Mouse (Mus musculus): ENCODE data around the gene Atp5c1.

Atp5c1 gene

GRCm38 (mm10) chr2:10080310-10081010 is at the start of gene Atp5c1, which contains the start of gene Kin:
Gene Atp5c1 (minus strand): TSS chr2:10080510.
Gene Kin (plus strand): TSS chr2:10080593.
- DNase-seq (ENCODE audit: low read depth, low spot score), result peak; percentile 93

DNA sequence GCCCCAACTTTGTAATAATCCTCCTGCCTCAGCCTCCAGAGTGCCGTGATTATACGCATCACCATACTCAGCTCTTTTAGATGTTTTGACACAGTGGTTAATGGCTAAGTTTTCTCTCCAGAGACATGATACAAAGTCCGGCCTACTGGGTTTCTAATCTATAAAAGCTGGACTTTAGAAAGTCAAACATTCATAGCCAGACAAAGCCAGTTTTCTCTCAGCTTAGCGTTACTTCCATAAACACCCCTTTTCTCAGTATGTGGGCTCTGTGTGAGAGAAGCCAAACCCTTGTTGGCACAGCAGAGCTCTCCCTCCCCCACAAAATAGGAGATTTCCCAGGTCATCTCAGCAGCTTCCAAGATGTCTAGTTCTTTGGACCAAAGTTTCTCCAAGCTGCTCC is 48.3 kb upstream of the Atp5c1 start:
- DNase-seq (ENCODE audit: low read depth, low spot score), result no peak

- DNase-seq (ENCODE audit: low read depth, low spot score), result no peak
Observed at GRCm38 (mm10) chr2:10127471-10127870, 47.2 kb upstream of the Atp5c1 start.

- DNase-seq (ENCODE audit: low read depth, low spot score), result no peak
Observed at GRCm38 (mm10) chr2:10126122-10126521, 45.8 kb upstream of the Atp5c1 start.

DNA sequence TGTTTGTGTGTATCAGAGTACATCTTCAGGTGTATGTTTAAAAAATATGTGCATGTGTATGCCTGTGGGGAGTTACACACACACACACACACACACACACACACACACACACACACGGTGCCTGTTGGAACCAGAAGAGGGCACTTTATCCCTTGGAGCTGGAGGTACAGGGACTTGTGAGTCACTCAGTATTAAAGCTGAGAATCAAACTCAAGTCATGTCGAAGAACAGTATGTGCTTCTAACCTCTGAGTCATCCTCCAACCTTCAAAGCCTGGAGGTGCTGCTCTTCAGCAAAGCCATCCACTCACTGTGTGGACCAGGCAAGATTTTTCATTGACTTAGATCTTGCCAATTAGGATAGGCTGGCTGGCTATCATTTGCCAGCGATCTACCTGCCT is 41.5 kb upstream of the Atp5c1 start:
- DNase-seq (ENCODE audit: low read depth, low spot score), result no peak

- no peak for DNase-seq (ENCODE audit: low read depth, low spot score)
Observed at GRCm38 (mm10) chr2:10119276-10119675, 39.0 kb upstream of the Atp5c1 start.

- no peak for DNase-seq (ENCODE audit: low read depth, low spot score)
Observed at GRCm38 (mm10) chr2:10118751-10119150, 38.4 kb upstream of the Atp5c1 start.

DNA sequence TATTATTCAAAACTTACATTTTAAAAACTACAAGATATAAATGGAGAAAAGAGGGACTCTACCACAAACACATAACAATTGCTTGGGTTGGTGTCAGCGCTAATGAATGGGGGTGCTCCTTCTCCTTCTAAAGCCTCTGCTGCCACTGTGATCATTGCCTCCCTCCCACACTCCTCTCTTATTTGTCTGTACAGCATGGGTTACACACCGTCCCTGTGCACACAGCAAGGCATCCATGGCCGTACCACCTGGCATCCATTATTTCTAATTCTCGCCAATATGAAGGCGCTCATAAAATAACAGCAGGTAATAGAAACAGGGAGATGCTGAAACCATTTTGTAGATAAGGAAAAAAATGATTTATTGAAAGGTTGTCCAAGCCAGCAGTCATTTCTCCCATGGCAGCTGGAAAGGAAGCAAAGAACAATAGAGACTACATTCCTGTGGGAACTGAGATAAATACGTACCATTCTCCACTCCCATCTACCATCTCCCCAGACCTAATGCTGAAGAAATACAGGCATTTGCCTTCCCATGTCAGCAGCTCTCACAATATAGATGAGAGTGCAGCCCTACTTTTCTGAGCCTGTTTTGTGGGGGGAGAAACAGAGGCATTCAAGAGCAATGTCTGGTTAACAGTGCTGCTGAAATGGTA is 28.4 kb upstream of the Atp5c1 start:
- no peak for DNase-seq (ENCODE audit: low read depth, low spot score)

DNA sequence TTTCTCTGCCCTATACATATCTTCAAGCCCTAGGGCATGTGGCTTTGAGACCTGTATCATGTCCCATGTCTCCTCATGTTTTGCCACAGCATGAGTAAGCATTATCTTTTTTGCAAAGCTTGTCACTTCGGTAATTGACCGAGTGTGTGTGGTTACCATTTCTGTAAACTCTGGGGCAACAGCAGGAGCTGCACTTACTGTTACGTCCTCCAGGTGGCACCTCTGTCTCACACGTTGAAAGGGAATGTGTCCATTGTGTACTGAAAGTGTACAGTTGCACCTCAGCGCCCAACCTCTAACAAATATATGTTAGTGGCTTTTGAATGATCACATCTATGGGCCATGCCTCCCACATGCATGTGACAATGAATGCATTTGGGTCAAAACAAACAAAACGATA is 20.9 kb upstream of the Atp5c1 start:
- DNase-seq (ENCODE audit: low read depth, low spot score), result no peak

GRCm38 (mm10) chr2:10100471-10100870 is 20.2 kb upstream of the Atp5c1 start:
- DNase-seq (ENCODE audit: low read depth, low spot score), result no peak

DNA sequence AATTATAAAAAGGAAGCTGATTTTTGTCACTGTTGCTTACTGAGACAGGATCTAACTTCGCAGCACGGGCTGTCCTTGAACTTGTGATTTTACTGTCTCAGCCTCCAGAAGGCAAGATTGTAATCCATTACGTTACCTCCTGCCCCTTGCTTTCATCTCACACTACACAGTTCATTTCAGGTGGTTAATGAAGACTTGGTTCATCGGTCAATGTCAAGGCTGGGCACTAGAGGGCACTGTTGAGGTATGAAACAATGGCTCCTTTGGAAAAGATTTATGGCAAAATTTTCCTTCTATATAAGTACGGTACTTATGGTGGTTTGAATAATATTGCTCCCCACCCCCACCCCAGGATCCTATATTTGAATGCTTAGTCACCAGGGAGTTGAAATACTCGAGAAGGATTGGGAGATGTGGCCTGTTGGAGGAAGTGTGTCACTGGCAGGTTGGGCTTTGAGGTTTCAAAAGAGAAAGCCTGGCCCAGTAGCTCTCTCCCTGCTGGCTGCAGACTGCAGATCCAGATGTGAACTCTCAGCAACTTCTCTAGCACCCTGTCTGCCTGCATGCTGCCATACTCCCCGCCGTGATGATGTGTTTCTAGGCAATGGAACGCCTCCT is 18.4 kb upstream of the Atp5c1 start:
- no peak for DNase-seq (ENCODE audit: low read depth, low spot score)

GRCm38 (mm10) chr2:10094327-10095100 is 14.2 kb upstream of the Atp5c1 start:
- no peak for DNase-seq (ENCODE audit: low read depth, low spot score)

- no peak for DNase-seq (ENCODE audit: low read depth, low spot score)
Observed at GRCm38 (mm10) chr2:10087256-10087850, 7.0 kb upstream of the Atp5c1 start.

DNA sequence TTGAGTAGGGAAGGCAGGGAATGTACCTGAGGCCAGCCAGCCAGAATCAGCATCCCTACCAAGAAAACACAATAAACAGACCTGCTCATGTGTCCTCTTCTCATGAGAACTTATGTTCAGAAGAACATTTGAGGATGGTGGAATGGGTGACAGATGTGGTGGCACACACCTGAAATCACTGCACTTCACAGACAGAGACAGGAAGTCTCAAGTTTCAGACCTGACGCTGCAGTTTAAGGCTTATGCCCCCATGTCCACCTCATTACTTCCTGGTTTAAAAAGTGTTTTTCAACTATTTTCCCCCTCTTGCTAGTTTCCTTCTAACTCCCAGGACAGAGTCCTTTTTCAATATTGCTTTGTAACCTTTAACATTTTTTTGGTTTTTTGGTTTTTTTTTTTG is 2.4 kb upstream of the Atp5c1 start:
- DNase-seq (ENCODE audit: low read depth, low spot score), result no peak

GRCm38 (mm10) chr2:10081453-10082080 is 1.3 kb upstream of the Atp5c1 start:
- no peak for DNase-seq (ENCODE audit: low read depth, low spot score)

DNA sequence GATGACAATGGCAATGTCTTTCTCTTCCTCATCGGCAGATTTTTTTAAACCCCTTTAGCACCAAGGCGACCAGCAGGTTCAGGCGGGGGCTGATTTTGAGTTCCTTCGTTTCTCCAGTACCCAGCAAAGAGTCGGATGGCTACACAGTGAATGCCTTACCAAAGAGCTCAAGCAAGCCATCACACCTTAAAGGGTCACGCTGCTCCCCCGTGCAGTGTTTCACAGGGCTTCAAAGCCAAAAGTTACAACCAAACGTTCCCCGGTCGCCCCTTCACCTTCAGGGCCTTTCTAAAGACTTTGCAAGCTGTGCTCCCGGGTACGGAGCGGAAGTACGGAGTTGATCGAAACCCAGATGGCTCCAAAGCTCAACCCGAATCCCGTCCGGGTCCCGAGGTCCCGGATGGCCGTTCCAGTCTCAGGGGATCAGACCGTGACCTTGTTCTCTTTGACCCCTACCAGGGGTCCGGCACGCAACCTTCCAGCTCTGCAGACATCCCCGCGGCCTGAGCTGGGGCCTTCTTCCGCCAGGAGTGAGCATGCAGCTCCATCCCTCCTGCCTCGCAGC is 483 bp downstream of the Atp5c1 start:
- no peak for DNase-seq (ENCODE audit: low read depth, low spot score)

- DNase-seq (ENCODE audit: low read depth, low spot score), result no peak
Observed at GRCm38 (mm10) chr2:10076675-10077074, 3.6 kb downstream of the Atp5c1 start.

GRCm38 (mm10) chr2:10074470-10074869 is 5.8 kb downstream of the Atp5c1 start:
- no peak for DNase-seq (ENCODE audit: low read depth, low spot score)

DNA sequence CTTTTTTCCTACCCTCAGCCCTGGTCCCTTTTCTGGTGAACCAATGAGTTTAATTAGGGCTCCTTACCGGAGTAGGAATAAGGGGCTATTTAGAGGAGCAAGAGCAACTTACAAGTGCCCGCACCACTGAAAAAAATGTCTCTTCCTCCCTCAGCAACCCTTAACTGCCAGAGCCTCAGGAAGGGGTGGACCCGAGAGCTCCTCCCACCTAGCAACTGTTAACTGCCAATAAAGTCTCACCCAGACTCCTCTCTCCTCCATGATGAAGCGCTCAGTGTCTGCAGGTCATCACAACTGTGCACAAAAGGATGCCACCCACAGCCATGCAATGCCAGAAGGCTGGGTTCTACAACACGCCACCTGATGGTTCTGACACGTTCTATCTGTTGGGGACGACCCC is 8.6 kb downstream of the Atp5c1 start:
- no peak for DNase-seq (ENCODE audit: low read depth, low spot score)

GRCm38 (mm10) chr2:10058836-10059235 is 21.5 kb downstream of the Atp5c1 start:
- DNase-seq (ENCODE audit: low read depth, low spot score), result no peak

DNA sequence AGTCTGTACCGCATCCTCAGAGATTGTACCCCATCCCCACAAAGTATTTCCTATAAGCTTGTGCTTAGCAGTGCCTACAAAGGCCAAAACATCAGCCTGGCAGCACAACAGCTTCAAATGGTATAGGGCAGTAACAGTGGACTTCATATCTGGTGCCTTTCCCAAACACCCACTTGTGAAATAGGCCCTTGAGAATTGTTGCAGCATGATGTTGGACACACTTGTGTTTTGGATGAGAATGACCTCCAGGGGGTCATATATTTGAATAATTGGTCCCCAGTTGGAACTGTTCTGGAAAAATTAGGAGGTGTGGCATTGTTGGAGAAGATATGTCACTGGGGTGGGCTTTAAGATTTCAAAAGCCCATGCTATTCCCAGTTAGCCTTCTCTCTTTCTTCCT is 28.3 kb downstream of the Atp5c1 start:
- no peak for DNase-seq (ENCODE audit: low read depth, low spot score)
